Mouse (Mus musculus): ENCODE measurements around the gene Psma5.

Psma5 gene

GRCm38 (mm10) chr3:108282401-108283240 is 25.9 kb downstream of the Psma5 start:
- peak; percentile 59 for DNase-seq (ENCODE audit: low read depth, low spot score)

DNA sequence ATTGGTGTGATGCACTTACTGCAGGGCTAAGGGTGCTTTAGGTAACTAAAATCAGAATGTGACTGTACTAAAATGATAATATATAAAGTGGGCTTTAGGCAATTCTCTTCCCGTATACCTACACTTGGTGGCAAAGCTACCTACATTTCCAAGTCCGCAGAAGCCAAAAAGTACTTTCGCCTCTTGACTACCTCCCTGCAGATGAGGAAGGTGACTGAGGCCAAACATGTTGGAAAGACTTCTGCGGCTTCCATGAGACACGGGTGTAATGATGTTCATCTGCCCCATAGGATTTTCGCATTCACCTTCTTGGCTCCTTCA is 26.5 kb downstream of the Psma5 start:
- DNase-seq (ENCODE audit: low read depth, low spot score) = no peak

DNA sequence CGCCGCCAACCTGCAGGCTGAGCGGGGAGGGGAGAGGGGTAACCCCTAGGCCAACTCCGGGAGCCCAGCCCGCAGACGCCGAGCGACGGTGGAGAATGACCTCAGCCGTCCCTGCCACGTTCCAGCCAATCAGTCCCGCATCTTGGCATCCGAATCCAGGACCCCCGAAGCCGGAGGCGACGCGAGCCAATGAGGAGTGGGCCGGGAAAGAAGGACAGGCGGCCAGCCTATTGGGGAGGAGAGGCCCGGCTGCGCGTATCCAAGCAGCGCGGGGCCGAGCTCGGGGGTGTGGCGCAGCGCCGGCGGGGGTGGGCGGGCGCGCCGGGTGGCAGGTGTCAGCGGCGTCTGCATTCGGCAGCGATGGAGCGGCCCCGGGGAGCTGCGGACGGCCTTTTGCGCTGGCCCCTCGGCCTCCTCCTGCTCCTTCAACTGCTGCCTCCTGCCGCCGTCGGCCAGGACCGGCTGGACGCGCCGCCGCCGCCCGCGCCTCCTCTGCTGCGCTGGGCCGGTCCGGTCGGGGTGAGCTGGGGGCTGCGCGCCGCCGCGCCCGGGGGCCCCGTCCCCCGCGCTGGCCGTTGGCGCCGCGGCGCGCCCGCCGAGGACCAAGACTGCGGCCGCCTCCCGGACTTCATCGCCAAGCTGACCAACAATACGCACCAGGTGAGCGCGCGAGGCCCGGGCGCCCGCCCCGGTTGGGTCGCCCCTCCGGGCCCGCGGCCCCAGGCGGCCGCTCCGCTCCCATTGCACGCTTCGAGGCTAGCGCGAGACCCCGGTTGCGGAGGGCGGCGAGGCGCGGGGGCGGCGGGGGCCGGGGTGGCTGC is 27.3 kb downstream of the Psma5 start, which contains the start of gene Sort1:
TSS of gene Sort1 (plus strand) at position 302 of the 821 bp plus-strand sequence.
- peak; percentile 92 for DNase-seq (ENCODE audit: low read depth, low spot score)

- DNase-seq (ENCODE audit: low read depth, low spot score) = no peak
These were observed 28.5 kb downstream of the Psma5 start for GRCm38 (mm10) chr3:108285078-108285711.

DNA sequence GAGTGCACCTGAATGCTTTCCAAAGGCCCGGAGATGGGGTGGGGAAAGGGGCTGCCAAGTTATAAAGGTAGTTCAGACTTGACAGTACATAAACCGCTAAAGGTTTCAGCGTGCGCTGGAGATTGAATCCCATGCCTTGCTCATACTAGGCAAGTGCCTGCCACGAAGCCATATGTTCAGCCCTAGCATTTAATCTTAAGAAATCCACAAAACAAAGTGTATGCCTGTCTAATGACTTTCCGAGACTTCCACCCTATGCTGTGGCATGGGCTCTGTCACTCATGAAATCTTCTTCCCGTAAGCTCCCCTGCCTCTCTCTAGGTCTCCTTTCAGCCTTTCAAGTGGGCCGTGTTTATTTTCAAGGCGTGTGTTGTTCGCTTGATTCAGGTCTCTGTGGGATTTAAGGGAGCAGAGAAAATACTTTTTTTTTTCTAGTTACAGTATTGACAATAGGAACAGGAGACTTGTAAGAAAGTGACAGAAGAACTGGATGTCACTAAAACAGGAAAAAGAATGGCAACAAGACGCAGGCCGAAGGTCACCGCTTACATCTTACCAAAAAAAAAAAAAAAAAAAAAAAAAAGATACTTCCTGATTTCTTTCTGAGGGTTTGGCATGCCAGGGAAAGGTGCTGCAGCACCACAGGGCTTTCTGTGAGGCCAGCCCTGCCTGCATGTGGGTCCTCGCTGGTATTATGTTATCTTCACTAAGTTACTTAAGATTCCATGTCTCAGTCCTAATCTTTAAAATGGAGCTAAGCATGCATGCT is 30.1 kb downstream of the Psma5 start:
- DNase-seq (ENCODE audit: low read depth, low spot score) = no peak

DNA sequence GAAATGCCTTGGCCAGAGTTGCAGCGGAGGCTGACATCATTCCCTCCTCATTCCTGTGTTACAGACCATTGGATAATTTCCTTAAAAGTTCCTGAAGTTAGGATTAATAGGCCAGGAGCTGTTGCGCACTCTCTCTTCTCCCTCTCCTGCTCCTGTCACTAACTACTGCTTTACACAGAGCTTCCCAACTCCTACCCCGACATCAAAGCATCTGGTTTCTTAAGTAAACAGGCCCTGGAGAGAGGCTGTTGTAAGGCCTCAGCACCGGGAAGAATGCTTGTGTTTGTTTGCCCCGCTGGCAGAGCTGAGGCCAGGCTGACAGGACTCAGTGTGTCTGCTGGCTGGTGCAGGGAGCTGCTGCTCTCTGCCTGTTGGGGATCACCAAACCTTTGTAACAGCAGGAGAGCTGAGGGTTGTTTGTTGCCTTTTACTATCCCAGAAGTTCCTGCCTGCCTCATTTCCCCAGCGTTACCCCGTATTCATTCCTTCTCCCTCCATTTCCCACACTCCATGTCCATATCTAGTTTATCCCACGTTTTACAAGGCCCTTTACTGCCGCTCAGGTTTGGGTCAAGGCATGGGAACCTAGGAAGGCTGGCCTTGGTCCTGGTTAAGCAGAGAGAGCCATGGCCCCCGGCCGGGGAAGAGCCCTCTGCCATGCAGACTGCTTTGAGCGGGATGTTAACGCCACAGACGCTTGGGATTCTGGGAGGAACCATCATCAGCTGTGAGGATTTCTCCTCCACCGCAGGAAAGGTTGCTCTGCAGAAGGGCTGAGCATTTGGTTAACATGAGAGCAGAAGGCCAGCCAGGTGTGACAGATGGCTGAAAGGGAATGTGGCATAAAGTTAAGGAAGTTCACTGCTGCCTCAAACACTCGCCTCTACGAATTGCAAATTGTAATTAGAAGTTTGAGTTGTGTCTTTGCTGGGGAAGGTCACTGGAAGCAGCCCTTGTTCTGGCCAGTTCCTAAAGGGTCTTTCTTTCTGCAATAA is 31.4 kb downstream of the Psma5 start:
- peak; percentile 20 for DNase-seq (ENCODE audit: low read depth, low spot score)

GRCm38 (mm10) chr3:108289311-108290130 is 32.8 kb downstream of the Psma5 start:
- DNase-seq (ENCODE audit: low read depth, low spot score) = no peak

DNA sequence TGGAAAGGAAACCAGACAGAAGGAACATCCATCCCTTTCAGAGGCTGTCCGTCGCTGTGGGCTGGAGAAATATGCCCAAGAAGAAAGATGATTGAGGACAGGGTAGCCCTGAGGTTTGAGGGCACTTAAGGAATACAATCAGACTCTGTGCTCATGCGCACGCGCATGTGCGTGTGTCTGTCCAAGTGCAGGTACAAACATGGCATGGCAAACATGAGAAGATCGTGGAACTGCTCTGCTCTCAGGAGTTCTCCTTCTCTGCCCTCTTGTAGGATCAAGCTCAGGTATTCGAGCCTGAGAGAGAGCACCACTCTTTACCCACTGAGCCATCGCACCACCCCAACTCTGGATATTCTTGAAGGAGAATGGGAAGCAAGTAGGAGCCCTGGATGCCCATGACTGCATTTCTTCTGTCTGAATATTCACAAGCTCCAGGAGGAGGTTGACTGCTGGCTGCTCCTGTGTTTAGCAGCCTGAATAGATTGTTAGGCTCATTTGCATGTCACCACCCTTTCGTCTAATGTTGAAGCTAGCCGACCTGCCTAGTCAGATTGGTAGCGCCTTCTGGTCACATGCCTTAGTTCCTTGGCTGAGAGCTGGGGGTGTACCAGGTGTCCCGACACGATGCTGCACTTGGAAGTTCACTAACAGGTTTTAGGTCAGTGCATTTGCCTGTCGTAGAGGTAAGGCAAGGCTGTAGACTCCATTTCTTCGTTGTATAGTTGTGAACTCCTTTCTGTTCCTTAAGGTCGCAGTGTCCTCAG is 34.5 kb downstream of the Psma5 start:
- DNase-seq (ENCODE audit: low read depth, low spot score) = peak; percentile 57

DNA sequence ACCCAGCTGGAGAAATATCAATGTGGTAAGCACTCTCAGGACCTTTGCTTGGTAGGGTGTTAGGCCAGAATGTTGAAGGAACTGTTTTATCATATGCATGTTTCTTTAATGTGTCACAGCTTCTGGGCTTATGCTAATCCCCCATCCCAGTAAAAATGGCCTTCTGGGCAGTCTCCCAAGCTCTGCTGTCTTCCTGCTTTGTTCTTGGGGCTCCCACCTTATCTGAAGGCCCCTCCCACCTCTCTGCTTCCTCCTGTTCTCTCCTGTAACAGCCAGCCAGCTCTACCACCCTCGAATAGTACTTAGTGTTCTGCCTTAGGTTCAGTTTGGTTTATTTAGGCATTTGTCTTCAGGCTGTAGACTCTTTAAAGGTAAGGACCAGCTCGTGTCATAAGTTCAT is 37.7 kb downstream of the Psma5 start:
- no peak for DNase-seq (ENCODE audit: low read depth, low spot score)

DNA sequence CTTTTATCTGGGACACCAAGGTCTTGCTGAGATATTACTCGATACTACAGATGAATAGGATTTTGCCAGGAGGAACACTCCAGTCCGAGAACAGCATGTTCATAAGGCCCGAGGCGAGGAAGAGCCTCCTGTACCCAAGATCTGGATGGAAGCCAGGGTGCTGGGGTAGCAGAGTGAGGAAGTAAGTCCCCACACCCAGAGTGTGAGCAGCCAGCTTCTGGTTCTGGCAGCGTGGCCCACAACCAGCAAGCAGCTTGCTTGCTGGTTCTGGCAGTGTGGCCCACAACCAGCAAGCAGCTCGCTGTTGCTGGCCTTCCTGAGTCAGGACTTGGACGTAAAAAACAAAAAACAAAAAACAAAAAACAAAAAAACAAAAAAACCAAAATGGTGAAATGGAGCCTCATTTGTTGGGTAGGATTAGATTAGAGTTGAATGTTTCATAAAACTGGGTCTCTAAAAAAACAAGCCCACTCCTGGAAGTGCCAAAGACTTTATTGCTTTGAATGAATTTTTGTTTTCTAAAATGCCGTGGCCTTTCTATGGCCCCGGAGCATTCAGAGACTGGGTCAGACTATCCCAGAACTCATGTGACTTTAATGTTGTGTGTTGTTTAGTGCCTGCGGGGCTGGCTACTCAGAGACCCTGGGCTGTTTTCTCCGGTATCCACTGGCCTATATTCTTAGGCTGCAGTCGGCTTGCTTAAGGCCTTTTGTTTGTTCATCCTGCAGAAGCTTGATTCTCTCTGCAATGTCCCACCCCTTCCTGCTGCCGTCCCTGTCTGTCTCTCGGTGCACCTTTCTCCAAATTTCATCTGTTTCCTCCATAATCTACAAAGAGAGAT is 38.9 kb downstream of the Psma5 start:
- DNase-seq (ENCODE audit: low read depth, low spot score) = no peak

DNA sequence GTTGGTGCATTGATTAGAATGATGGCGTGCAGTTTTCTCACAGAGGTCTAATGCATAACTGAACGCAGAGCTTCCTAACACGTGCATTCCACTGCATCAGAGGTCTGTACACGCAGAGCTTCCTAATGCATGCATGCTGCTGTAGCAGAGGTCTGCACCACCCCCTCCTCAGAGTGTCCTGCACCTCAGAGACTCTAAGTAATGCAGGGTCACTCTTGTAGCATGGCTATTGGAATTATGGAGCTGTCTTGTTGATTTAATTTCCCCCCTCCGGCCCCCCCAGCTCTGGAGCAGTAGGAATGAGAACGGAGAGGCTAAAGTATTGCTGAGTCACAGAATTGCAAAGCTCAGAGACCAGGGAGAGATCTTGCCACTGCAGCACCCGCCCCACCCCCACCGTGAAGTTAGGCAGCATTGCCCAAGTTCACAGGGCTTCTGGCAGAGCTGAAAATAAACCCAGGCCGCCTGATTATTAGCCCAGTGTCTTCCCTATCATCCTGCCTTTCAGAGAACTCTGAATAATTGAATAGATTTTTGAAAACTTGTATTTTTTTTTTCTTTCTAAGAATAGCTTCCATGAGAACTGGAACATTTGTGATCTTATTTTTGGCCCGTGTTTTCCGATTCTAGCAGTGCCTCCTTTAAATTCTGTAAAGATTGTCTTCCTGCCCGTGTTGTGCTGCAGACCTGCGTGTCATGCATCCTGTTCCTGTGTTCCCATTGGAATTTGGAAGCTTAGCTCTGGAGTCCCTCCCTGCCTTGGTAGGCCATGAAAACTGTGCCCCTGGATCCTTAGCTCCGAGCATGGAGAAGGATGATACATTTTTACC is 39.7 kb downstream of the Psma5 start:
- peak; percentile 57 for DNase-seq (ENCODE audit: low read depth, low spot score)

DNA sequence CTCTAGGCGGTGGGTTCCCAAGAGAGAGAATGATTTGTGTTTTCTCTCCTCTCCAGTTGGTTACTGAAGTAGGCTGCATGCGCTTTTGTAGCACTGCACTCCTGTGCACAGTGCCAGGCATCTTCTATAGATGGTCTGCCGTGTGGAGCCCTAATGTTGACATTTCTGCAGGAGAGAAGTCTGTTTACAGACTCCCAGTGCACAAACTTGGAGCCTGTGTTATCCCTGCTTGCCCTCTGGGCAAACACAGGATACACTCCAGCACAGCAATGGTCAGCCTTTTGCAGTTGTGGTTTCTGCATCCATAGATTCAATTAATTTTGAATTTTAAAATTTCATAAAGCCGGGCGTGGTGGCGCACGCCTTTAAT is 40.3 kb downstream of the Psma5 start:
- no peak for DNase-seq (ENCODE audit: low read depth, low spot score)

DNA sequence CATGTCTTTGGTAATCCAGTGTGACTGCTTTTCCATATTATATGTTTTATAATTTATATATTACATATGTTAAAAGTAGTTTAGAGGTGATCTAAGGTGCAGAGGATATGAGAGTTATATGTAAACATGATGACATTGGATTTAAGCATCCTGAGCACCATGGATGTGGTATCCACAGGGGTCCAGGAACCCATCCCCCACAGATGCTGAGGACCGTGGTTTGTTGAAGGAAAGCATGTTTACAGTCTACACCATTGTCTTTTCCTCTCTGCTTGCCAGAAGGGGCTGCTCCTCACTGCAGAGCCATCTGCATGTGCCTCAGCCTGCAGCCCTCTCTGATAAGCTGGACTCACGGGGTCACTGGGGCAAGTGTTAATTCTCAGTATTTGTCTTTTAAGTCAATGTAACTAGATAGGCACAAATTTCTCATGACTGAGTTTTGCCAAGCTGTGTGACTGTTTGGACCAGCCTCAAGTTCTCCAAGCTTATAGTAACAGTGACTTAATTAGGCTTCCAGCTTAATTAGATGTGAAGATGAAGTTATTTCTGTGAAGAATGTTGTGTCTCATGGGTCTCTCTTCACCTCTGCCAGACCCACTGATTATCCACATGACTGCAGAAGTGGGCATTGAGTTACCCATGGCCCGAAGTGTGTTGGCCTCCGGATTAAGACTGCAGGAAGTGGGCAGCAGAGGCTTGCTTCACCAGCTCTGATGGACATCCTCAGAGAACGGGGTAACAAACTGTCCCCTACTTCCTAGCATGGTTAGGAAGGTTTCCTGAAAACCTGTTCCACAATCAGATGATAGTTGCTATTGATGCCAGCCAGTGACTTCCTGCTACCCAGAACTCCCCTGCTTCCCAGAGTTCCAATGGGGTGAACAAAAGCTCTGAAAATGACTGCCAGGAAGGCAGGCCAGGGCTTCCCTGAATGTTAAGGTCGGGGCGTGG is 41.2 kb downstream of the Psma5 start:
- no peak for DNase-seq (ENCODE audit: low read depth, low spot score)

GRCm38 (mm10) chr3:108300455-108301030 is 43.8 kb downstream of the Psma5 start:
- no peak for DNase-seq (ENCODE audit: low read depth, low spot score)

DNA sequence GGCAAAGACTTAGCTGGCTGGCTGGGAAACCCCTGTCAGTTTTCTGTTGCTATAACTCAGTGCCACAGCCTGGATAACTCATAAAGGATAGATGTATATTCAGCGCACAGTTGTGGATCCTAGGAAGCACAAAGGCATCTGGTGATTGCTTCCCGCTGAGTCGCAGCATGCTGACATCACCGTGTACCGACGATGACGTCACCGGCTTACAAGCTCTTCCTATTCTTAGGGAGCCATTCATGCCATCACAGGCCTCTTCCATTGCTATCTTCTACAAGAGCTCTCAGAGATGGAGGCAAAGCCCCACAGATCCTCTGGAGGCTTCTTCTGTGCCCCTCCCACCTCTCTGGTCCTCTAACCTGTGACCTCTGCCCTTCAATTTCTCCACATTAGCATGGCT is 47.0 kb downstream of the Psma5 start:
- peak; percentile 51 for DNase-seq (ENCODE audit: low read depth, low spot score)

Data from R1 (cell line).